Mouse (Mus musculus) left cerebral cortex, postnatal 36 days (tissue): ENCODE results near the gene 4930524B15Rik. TPM values are rescaled to one million over a fixed set of nuclear protein-coding genes. Genes with fewer than 3 reads are reported as not detected.
"Not testable (repeated sequence)": the region's sequence is repeated elsewhere in the genome, so short reads cannot be mapped to it uniquely, and the experiment has no call there.

Experiments
- DNase-seq, 2 experiments: peaks; one replicate each; pipeline ENCODE4 v3.0.0; 2021 to 2022; ENCODE audit warnings: low spot score in 2 of 2, mixed read lengths in 1 of 2
- intact Hi-C: fragments of 180-260 bp; cut with DNase I; formaldehyde crosslinking; loops from one replicate; pipeline ENCODE4 v1.15.1; 2025
- total RNA-seq, 2 experiments: library from RNA; stranded (reverse); gene quantifications; 2 replicates each; pipeline ENCODE4 v1.2.3; 2021

4930524B15Rik gene
- total RNA-seq, 2 experiments from 2014 or later: not detected

GRCm38 (mm10) chr11:31982247-31982943 lies 17.0 kb downstream of the 4930524B15Rik start:
- intact Hi-C loops, DNase-seq: not testable (repeated sequence)

GRCm38 (mm10) chr11:31983249-31983648 lies 17.9 kb downstream of the 4930524B15Rik start:
- intact Hi-C loops: no loop called here

GRCm38 (mm10) chr11:31984786-31985185 lies 19.4 kb downstream of the 4930524B15Rik start:
- DNase-seq: no peak
- intact Hi-C loops: no loop called here

More at GRCm38 (mm10) chr11:31983249-31983648, 17.9 kb downstream of the 4930524B15Rik start:
- no peak for DNase-seq

GRCm38 (mm10) chr11:31992535-31992934 lies 27.1 kb downstream of the 4930524B15Rik start:
- DNase-seq: no peak
- intact Hi-C loops: no loop called here

- DNase-seq: no peak
- intact Hi-C loops: loop anchor here (1.0 to 5.0 kb wide), 3 partner anchors 63 to 163 kb away; no protein-coding TSS in a partner anchor
These were observed 34.3 kb downstream of the 4930524B15Rik start for GRCm38 (mm10) chr11:31999716-32000115.

- DNase-seq: peak; percentile 90 to 93
- intact Hi-C loops: loop anchor here (1.0 to 5.0 kb wide), 3 partner anchors 62 to 162 kb away; no protein-coding TSS in a partner anchor
These were observed 34.9 kb downstream of the 4930524B15Rik start, which contains the start of gene Nsg2 for GRCm38 (mm10) chr11:32000281-32000680. Gene Nsg2, plus strand, starts transcription at chr11:32000463.

- DNase-seq: no peak
- intact Hi-C loops: loop anchor here (5.0 kb wide), 2 partner anchors 61 to 116 kb away; no protein-coding TSS in a partner anchor
These were observed 36.0 kb downstream of the 4930524B15Rik start for GRCm38 (mm10) chr11:32001181-32001910.

GRCm38 (mm10) chr11:32002670-32003072 lies 37.3 kb downstream of the 4930524B15Rik start:
- DNase-seq: no peak
- intact Hi-C loops: loop anchor here (5.0 kb wide), 2 partner anchors 60 to 115 kb away; no protein-coding TSS in a partner anchor

- not testable (repeated sequence) for DNase-seq
These were observed 42.7 kb downstream of the 4930524B15Rik start for GRCm38 (mm10) chr11:32008049-32008448.

GRCm38 (mm10) chr11:32008852-32009251 lies 43.5 kb downstream of the 4930524B15Rik start:
- DNase-seq: no peak
- intact Hi-C loops: no loop called here

More at GRCm38 (mm10) chr11:32008049-32008448, 42.7 kb downstream of the 4930524B15Rik start:
- intact Hi-C loops: not testable (repeated sequence)

- intact Hi-C loops: no loop called here
- no peak for DNase-seq
These were observed 44.7 kb downstream of the 4930524B15Rik start for GRCm38 (mm10) chr11:32009961-32010662.

GRCm38 (mm10) chr11:32010663-32010970 lies 45.2 kb downstream of the 4930524B15Rik start:
- intact Hi-C loops: no loop called here
- no peak for DNase-seq

GRCm38 (mm10) chr11:32011867-32012603 lies 46.6 kb downstream of the 4930524B15Rik start:
- DNase-seq: peak in 1 of 2 experiments; percentile 54

GRCm38 (mm10) chr11:32013014-32013427 lies 47.6 kb downstream of the 4930524B15Rik start:
- intact Hi-C loops: no loop called here
- no peak for DNase-seq

More at GRCm38 (mm10) chr11:32011867-32012603, 46.6 kb downstream of the 4930524B15Rik start:
- intact Hi-C loops: no loop called here

- DNase-seq: no peak
- intact Hi-C loops: no loop called here
These were observed 48.2 kb downstream of the 4930524B15Rik start for GRCm38 (mm10) chr11:32013561-32013960.

- no peak for DNase-seq
- intact Hi-C loops: loop anchor here (5.0 kb wide), 1 partner anchor 44 kb away; no protein-coding TSS in a partner anchor
These were observed 52.8 kb downstream of the 4930524B15Rik start for GRCm38 (mm10) chr11:32018201-32018600.

GRCm38 (mm10) chr11:32020031-32020965 lies 54.9 kb downstream of the 4930524B15Rik start:
- no peak for DNase-seq
- intact Hi-C loops: no loop called here

GRCm38 (mm10) chr11:32026634-32027033 lies 61.2 kb downstream of the 4930524B15Rik start:
- intact Hi-C loops: no loop called here
- no peak for DNase-seq
